Mouse (Mus musculus) embryonic fibroblast, embryonic 13.5 days (primary cell): ENCODE data around the gene Nudt15. TPM values are rescaled to one million over a fixed set of nuclear protein-coding genes. Genes with fewer than 3 reads are reported as not detected.

ENCODE experiments used
- H3K27ac ChIP-seq: 2 replicates; pipeline ENCODE4 v1.5.1; 2012; ENCODE audit warnings: low read length, control low read depth, inconsistent platforms; ENCODE audit not compliant: insufficient read depth
- H3K4me1 ChIP-seq: 2 replicates; pipeline ENCODE4 v1.6.1; 2011; ENCODE audit warnings: low read length; ENCODE audit not compliant: control insufficient read depth, insufficient read depth
- H3K4me3 ChIP-seq: 2 replicates; pipeline ENCODE4 v1.5.1; 2011; ENCODE audit warnings: mild to moderate bottlenecking, control low read depth, low read length; ENCODE audit not compliant: insufficient read depth
- CTCF ChIP-seq: IDR thresholded peaks from 2 replicates; pipeline ENCODE4 v1.5.1; 2011; ENCODE audit warnings: mild to moderate bottlenecking, control low read depth, low read length, moderate library complexity, borderline replicate concordance; ENCODE audit not compliant: insufficient read depth
- POLR2A ChIP-seq: IDR thresholded peaks from 2 replicates; pipeline ENCODE4 v1.6.1; 2011; ENCODE audit warnings: low read depth, mild to moderate bottlenecking, control low read depth, low read length, moderate library complexity
- polyA plus RNA-seq: library from polyadenylated mRNA; stranded (reverse); fragments of >200 nt; gene quantifications from 2 replicates; pipeline ENCODE4 v1.2.4, GENCODE M21; 2011; ENCODE audit warnings: low read depth; ENCODE audit not compliant: missing spikeins, insufficient read length

Nudt15 gene
- polyA plus RNA-seq, 1 experiment: 1.4 TPM

- Histone ChIP-seq H3K27ac (peak overlapping the region; percentile 54), H3K4me1 (peaks cover 7% of the 10 kb centered on the region; the same call in 1 of the 2 replicates)
Measured at GRCm38 (mm10) chr14:73473670-73474460, 74.2 kb downstream of the Nudt15 start.

DNA sequence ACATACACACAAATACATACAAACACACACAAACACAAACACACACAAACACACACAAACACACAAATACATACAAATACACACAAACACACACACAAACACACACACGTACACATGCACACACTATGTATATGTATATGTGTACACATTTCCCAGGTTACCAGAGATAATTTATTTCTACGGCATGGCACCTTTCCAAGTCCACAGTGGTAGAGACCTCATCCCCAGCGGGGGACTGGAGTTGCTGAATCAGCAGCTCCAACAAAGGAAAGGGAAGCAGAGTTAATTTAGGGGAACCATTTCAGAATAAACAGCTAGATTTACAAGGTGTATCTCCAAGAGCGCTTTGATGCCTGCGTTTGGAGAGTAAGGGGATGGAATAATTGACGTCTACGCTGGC lies 75.8 kb downstream of the Nudt15 start:
- no peak overlapping the region for H3K4me3 ChIP-seq
- no peak for TF ChIP-seq POLR2A
- TF ChIP-seq CTCF: no peak
- peaks cover 7% of the 10 kb centered on the region; the same call in 1 of the 2 replicates for H3K4me1 ChIP-seq
- no peak overlapping the region for H3K27ac ChIP-seq

More at GRCm38 (mm10) chr14:73473670-73474460, 74.2 kb downstream of the Nudt15 start:
- TF ChIP-seq POLR2A: no peak
- TF ChIP-seq CTCF: no peak
- no peak overlapping the region for H3K4me3 ChIP-seq

- TF ChIP-seq CTCF (no peak), POLR2A (no peak)
- no peak overlapping the region for H3K27ac ChIP-seq
- H3K4me1 ChIP-seq: peaks cover 7% of the 10 kb centered on the region; the same call in 1 of the 2 replicates
- H3K4me3 ChIP-seq: no peak overlapping the region
Measured at GRCm38 (mm10) chr14:73470593-73470992, 77.4 kb downstream of the Nudt15 start.

DNA sequence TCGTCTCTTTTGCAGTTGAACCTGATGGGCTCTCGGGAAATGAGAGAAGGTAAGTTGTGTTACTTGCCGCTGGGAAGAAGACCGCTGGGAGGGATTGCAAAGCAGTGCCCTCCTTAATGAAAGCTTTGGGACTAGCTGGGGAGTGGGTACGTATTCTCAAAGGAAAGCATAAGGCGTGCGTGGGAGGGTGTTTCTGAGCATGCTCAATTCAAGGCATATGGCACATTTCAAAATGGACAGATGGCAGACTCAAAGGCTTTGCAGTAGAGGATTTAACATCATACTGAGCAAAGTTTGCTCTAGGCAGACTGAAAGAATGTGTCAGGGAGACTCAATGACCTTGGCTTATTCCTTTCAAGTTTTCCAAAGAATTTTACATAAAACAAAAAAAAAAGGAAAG lies 78.5 kb downstream of the Nudt15 start:
- Histone ChIP-seq H3K4me3 (no peak overlapping the region), H3K4me1 (peaks cover 4% of the 10 kb centered on the region; the same call in 1 of the 2 replicates), H3K27ac (no peak overlapping the region)
- TF ChIP-seq POLR2A (no peak), CTCF (no peak)

Other genes starting within 250 kb of the Nudt15 start
- 16.0 and 21.0 TPM in 2 replicates for gene Rb1, start 222.4 kb downstream of the Nudt15 start, polyA plus RNA-seq
- 570 and 658 TPM in 2 replicates for gene Itm2b, start 163.0 kb downstream of the Nudt15 start, polyA plus RNA-seq
- gene Med4, start 38.2 kb downstream of the Nudt15 start, polyA plus RNA-seq: 26.5 and 28.2 TPM in 2 replicates
- gene Sucla2, start 22.9 kb downstream of the Nudt15 start, polyA plus RNA-seq: 83.1 and 91.1 TPM in 2 replicates
- gene Gm21750, start 113.0 kb upstream of the Nudt15 start, polyA plus RNA-seq: not detected in 2 replicates